Mouse (Mus musculus) heart, adult 9 months (tissue): ENCODE measurements around the gene Gm42420.

Source experiments
- DNase-seq, 2 experiments: peaks; one replicate each; pipeline ENCODE4 v3.0.0; 2022; ENCODE audit warnings: low spot score in 2 of 2

Gm42420 gene

DNA sequence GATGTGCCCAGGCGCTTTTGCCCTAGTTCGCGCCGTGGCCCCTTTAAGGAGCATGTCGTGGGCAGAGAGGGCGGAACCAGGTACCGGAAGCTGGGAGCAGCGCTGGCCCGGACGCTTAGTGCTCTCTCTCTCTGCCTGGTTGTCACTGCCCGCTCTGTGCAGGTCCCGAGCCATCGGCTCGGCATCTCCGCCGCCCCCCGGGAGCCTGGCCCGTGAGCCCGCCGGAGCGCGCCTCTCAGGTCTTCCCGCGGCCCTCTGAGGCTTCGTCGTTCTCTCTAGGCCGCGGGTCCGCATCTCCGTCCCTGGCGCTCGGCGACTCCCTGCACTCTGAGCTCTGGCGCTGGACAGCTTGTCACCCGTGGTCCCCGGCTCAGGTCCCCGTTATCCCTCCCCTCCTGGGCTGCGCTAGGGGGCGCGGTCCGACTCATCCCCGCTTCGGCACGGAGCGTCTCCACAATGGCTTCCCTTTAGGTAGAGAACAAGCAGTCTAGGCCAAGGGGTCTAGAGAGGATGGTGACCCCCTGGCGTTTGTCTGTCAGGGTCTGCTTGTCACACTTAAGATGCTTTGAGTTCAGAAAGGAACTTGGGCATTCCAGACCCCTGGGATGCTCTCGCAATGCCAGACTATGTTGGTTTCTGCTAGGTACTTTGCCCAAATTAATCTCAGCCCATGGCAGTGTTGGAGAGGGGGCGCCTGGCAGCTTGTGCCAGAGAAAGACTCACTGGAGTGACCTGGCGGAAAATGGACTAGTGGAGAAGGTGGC, 11.6 kb upstream of the Gm42420 start, which contains the start of gene Adck2:
TSS of gene Adck2 (plus strand) at position 83 of the 764 bp plus-strand sequence.
- peak; percentile 68 to 74 for DNase-seq

- DNase-seq: peak in 1 of 2 experiments; percentile 42
Observed at GRCm38 (mm10) chr6:39574555-39574869, 11.0 kb upstream of the Gm42420 start.

DNA sequence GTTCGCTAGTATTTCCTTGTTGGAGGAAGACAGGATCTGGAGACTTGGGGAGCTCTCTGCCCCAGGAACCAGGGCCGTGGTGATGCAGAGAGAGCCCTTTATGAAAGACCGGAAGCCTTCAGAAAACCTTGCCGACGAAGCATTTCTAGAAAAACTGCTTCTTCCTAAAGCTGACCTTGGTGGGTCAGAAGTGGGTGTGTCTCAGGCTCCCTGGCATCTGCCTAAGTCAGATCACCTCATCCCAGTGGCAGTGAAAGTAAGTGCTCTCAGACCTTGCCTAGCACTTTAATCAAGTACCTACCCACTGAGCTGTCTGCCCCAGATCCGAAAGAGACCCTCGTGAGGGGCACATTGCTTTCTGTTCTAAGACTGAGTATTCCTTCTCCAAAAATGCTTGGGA, 10.6 kb upstream of the Gm42420 start:
- no peak for DNase-seq

DNA sequence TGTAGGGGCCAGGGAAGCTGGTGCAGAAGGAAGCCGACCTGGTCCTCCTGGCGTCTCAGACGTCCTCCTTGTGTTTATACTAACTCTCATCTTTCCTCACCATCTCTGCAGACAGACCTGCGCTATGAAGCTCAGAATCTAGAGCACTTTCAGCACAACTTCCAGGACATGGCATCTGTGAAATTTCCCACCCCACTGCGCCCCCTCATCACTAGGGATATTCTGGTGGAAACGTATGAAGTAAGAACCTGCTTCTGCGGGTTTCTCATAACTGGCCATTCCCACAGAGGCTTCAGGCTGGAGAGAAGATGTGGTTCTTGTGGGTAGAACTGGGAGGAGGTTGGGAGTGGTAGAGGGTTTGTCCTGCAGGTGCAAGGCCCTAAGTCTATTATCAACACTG, 6.0 kb upstream of the Gm42420 start:
- DNase-seq: no peak

DNA sequence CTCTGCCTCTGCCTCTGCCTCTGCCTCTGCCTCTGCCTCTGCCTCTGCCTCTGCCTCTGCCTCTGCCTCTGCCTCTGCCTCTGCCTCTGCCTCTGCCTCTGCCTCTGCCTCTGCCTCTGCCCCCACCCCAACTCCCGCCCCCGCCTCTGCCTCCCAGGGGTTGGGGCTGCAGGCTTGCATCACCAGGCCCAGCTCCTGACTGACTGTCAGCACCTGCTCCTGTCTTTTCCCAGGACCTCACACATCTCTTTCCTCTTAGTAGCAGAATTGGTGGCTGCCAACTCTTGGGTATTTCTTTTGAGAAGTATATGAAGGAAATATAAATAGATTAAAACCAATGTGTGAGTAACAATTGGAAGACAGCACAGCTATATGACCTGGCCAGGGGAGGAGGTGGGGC, 5.0 kb upstream of the Gm42420 start:
- no peak for DNase-seq

DNA sequence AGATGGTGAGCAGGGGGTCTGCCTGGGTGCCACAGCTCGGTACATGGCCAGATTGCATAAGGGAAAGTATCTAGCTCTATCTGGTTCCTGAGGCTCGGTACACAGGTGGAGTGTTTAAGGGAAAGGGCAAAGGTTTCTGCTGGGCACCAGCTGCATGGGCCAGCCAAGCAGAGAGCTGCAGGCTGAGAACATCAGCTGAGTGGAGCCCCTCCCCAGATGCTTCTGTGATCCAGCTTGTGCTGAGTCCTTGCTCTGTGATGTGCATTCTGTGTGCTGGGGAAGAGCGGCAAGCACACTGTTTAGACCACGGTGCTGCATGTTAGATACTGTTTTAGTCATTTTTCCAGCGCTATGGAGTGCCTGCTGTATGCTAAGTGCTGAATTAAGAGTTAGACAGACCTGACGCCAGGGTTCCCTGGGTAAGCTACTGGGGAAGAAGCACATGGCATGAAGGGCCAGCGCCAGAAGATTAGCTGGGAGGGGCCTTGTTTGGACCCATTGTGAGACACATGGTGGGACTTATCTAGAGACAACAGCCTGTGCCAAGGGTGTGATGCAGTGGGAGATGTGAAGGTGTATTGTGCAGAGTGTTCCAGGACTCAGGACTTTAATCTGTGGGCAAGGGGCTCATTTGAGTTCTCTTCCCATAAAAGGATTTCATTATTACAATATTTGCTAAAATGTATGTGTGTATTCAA, 4.3 kb upstream of the Gm42420 start:
- no peak for DNase-seq

GRCm38 (mm10) chr6:39591481-39591880, 5.9 kb downstream of the Gm42420 start:
- no peak for DNase-seq

GRCm38 (mm10) chr6:39592401-39593214, 7.1 kb downstream of the Gm42420 start, which contains the start of gene Ndufb2:
Ndufb2 (plus strand) TSS chr6:39592574.
- peak; percentile 94 to 95 for DNase-seq

DNA sequence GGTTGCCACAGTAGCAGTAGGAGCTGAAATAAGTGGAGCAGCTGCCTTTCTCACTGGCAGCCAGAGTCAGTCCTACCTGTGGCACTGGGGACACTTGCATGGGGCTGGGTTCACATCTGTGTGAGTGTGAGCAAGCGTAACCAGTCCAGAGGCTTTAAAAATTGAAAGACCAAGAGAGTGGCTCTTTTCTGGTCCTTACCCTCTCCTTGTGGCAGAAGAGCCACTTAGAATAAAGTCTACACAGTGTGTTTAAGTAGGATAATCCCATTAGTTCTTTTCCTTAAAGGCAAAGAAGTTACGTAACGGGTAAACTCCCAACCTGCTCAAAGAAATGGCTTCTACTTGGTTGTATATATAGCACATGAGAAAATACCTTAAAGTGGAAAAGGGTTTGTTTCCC, 15.3 kb downstream of the Gm42420 start:
- DNase-seq: no peak

DNA sequence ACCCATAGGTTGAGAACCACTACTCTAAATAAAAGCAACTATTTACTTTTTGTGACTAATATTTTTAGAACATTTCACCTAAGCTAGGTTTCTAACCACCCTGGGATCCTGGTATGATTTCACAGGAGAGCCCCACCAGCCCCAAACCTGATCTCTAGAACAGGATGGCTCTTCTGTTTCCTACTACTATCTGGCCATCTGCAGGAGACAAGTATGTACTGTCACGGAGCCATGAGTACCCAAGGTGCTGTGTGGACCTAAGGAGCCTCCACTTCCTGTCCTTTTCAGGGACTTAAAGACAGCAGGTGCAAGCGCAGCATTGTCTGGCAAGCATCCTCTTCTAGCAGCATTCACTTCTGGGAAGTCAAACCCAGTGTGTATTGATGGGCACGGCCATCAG, 16.3 kb downstream of the Gm42420 start:
- no peak for DNase-seq

DNA sequence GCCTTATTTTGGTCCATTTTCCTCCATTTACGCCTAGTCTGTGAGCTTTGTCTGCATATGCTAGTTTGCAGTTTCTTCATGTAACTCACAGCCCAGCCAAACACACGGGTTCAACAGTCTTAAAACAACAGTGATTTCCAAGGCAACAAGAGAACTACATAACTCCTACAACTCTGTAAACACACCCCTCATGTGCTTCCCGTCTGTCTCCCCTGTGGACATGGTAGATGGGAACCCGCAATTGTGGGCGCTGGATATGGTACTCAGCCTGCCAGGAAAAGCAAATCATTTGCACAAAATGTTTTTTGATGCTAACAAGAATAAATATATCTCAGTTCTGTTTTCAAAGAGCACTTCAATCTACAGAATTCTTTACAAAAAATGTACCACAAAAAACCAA, 19.0 kb downstream of the Gm42420 start:
- DNase-seq: no peak

DNA sequence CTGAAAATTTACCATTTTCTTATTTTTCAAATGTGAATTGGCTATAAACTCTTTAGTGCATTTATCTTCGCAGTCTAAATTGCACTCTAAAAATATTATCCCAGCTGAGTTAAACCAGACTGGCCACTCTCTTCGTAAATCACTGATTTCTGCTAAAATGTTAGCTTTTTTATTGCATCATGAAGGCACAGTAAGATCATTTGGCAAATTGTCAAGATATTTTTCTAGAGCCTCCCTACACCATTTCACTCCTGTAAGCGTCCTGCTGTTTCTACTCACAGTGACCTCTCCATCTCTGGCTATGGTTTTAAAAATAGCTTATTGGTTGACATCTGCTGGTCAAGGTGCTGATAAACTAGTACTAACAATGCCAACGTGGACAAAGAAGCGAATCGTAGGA, 20.5 kb downstream of the Gm42420 start:
- DNase-seq: no peak

GRCm38 (mm10) chr6:39606862-39607261, 21.3 kb downstream of the Gm42420 start:
- no peak for DNase-seq

GRCm38 (mm10) chr6:39607365-39607764, 21.8 kb downstream of the Gm42420 start:
- DNase-seq: no peak

GRCm38 (mm10) chr6:39610207-39610606, 24.7 kb downstream of the Gm42420 start:
- DNase-seq: no peak

DNA sequence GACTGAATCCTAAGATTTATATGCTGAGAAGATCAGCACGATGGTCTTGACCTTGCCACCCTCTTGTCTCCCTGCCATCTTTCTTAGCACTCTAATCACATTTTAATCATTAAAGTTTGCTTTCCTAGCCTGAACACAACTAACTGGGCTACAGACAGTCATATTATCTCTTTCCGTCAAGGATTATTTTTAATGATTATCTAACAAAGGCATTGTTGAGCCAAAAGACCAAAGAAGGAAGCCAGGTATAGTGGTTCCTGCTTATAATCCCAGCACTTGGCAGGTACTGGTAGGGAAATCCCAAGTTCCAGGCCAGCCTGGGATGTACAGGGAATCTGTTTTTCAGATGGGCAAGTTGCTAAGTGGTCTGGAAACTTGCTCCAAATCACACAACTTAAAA, 25.7 kb downstream of the Gm42420 start:
- no peak for DNase-seq
